Mouse (Mus musculus) liver, embryonic 14.5 days (tissue): ENCODE data around the gene Igf2bp1.

Source experiments
- CTCF ChIP-seq: IDR thresholded peaks from 2 replicates; pipeline ENCODE4 v1.5.1; 2016; ENCODE audit warnings: antibody characterized with exemption, low read depth, control low read depth
- EP300 ChIP-seq: IDR thresholded peaks from 2 replicates; pipeline ENCODE4 v1.6.1; 2016; ENCODE audit warnings: antibody characterized with exemption, low read depth

- TF ChIP-seq CTCF (no peak), EP300 (no peak)
Measured at GRCm38 (mm10) chr11:95936409-95936808, 69.3 kb downstream of the Igf2bp1 start.
